Mouse (Mus musculus) ES-Bruce4 (cell line): ENCODE results near the gene Cct4.

Experiments used
- CTCF ChIP-seq: IDR thresholded peaks from one replicate; pipeline ENCODE4 v1.8.1; 2011; ENCODE audit warnings: low read depth, low read length
- POLR2A ChIP-seq: IDR thresholded peaks from one replicate; pipeline ENCODE4 v1.8.1; 2011; ENCODE audit warnings: low read length; ENCODE audit not compliant: insufficient read depth

DNA sequence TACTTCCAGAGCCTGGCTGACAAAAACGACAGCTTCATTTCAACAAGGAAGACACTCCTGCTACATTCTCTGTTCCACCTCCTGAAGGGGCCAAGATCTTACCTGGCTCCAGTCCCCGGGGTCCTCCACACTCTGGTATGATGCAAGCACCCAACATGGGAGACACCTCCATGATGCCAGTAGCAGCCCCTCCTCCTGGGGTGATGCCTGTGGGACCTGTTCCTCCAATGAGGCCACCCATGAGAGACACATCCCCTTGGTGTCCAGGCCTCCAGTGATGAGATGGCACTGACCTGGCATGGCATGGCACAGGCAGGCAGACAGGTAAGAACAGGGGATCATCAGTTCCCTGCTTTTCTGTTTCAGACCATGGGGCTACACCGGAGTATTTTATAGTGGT is 12.1 kb upstream of the Cct4 start:
- TF ChIP-seq POLR2A (no peak), CTCF (no peak)
